Mouse (Mus musculus) stomach, embryonic 16.5 days (tissue): ENCODE data around the gene Galnt12. TPM values are rescaled to one million over a fixed set of nuclear protein-coding genes. Genes with fewer than 3 reads are reported as not detected.
A peak's percentile ranks its signal among the peaks of the same experiment; 100 is the strongest.

Source experiments
- ATAC-seq: fragments of 200-750 bp; cut with Nextera tagmentation; 2 replicates; pipeline ENCODE4 v1.8.0; 2017; ENCODE audit warnings: moderate number of reproducible peaks, moderate TSS enrichment; ENCODE audit not compliant: insufficient read depth, low FRiP score
- H3K27ac ChIP-seq: fragments of 300-500 bp; sonication (generic); 2 replicates; pipeline ENCODE4 v1.5.1; 2014; ENCODE audit warnings: low read length
- H3K27me3 ChIP-seq: fragments of 300-500 bp; sonication (generic); 2 replicates; pipeline ENCODE4 v1.6.1; 2014; ENCODE audit warnings: low read length, control low read depth, mixed read lengths; ENCODE audit not compliant: control insufficient read depth, insufficient read depth
- H3K36me3 ChIP-seq: fragments of 300-500 bp; sonication (generic); 2 replicates; pipeline ENCODE4 v1.6.1; 2014; ENCODE audit warnings: low read length; ENCODE audit not compliant: control insufficient read depth, insufficient read depth
- H3K4me1 ChIP-seq: fragments of 300-500 bp; sonication (generic); 2 replicates; pipeline ENCODE4 v1.6.1; 2014; ENCODE audit warnings: low read length, control low read depth, mixed read lengths; ENCODE audit not compliant: control insufficient read depth, insufficient read depth
- H3K4me2 ChIP-seq: fragments of 300-500 bp; sonication (generic); 2 replicates; pipeline ENCODE4 v1.6.1; 2014; ENCODE audit warnings: low read depth, low read length, mixed read lengths
- H3K4me3 ChIP-seq: fragments of 300-500 bp; sonication (generic); replicated peaks from 2 replicates; pipeline ENCODE4 v1.5.1; 2014; ENCODE audit warnings: mild to moderate bottlenecking, low read length
- H3K9ac ChIP-seq: fragments of 300-500 bp; sonication (generic); 2 replicates; pipeline ENCODE4 v1.6.1; 2014; ENCODE audit warnings: low read length
- H3K9me3 ChIP-seq: fragments of 300-500 bp; sonication (generic); replicated peaks from 2 replicates; pipeline ENCODE4 v1.6.1; 2016; ENCODE audit warnings: low read length, control low read depth; ENCODE audit not compliant: control insufficient read depth
- WGBS: fragments of 180-500 bp; shearing (Covaris S2); extraction: QIAGEN DNeasy Blood & Tissue Kit; methylation state at CpG from one replicate; pipeline ENCODE4 v1.1.7; 2014; 5-methylcytosine and 5-hydroxymethylcytosine counted together
- polyA plus RNA-seq: library from polyadenylated mRNA; unstranded; fragments of >200 nt; fragmentation: Nextera tagmentation; extraction: Ambion mirVana; gene quantifications from 2 replicates; pipeline ENCODE4 v1.2.1, GENCODE M21; 2015

The Galnt12 gene
- polyA plus RNA-seq, 1 experiment from 2014 or later, result 30.7 TPM

- Histone ChIP-seq H3K27me3 (no peaks in the 10 kb centered on the region), H3K9me3 (0 out of 2 replicates have a peak, but pooled peaks cover 7% of the 10 kb centered on the region), H3K4me1 (peaks cover 3% of the 10 kb centered on the region), H3K4me3 (no peak overlapping the region), H3K9ac (no peak overlapping the region), H3K4me2 (no peak overlapping the region), H3K27ac (peak overlapping the region; percentile 18; the same call in 1 of the 2 replicates), H3K36me3 (no peaks in the 10 kb centered on the region)
- ATAC-seq, result no peak
- 9% methylated on average over 4 of the region's 4 CpGs for WGBS
Observed at GRCm38 (mm10) chr4:47161103-47161755, 69.5 kb downstream of the Galnt12 start.

GRCm38 (mm10) chr4:47161756-47162587 lies 70.3 kb downstream of the Galnt12 start:
- Histone ChIP-seq H3K27me3 (no peaks in the 10 kb centered on the region), H3K9me3 (0 out of 2 replicates have a peak, but pooled peaks cover 7% of the 10 kb centered on the region), H3K4me3 (no peak overlapping the region), H3K36me3 (no peaks in the 10 kb centered on the region), H3K27ac (peak overlapping the region; percentile 41; the same call in 1 of the 2 replicates), H3K9ac (no peak overlapping the region), H3K4me2 (no peak overlapping the region), H3K4me1 (peaks cover 3% of the 10 kb centered on the region)
- ATAC-seq, result no peak
- 73% methylated on average over 12 of the region's 12 CpGs for whole genome bisulfite sequencing

DNA sequence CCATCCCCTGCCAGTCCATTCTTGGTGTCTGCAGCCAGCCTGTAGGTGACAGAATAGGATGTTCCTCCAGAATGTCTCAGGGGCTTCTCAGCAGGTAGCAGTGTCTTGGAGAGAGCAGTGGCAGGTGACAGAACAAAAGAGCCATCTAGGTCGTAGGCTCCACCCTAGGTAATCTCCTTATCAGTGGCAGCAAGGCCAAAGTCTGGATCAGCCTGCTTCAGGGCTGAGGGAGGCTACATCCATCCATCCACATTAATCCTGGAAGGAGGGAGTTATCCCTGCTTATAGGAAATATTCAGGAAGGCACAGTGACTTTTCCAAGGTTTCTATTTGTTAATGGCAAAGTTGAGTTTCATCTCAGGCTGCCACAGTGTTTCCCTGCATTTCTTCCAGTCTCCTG lies 80.6 kb downstream of the Galnt12 start:
- Histone ChIP-seq H3K4me2 (no peak overlapping the region), H3K27ac (no peak overlapping the region), H3K9ac (no peak overlapping the region), H3K4me1 (0 out of 2 replicates have a peak, but pooled peaks cover 2% of the 10 kb centered on the region), H3K27me3 (no peaks in the 10 kb centered on the region), H3K9me3 (no peaks in the 10 kb centered on the region), H3K36me3 (no peaks in the 10 kb centered on the region), H3K4me3 (no peak overlapping the region)
- ATAC-seq, result no peak
- WGBS, result 30% methylated on average over 1 of the region's 1 CpGs

Other genes starting within 250 kb of the Galnt12 start
- 0.10 and 0.14 TPM in 2 replicates for gene Gabbr2, start 100.0 kb upstream of the Galnt12 start, polyA plus RNA-seq
- 3.4 and 3.9 TPM in 2 replicates for gene Anks6, start 34.5 kb upstream of the Galnt12 start, polyA plus RNA-seq
- gene Col15a1, start 116.3 kb downstream of the Galnt12 start, polyA plus RNA-seq, result 34.0 and 38.3 TPM in 2 replicates